Mouse (Mus musculus) hindlimb bud, embryonic 11.5 days (tissue): Measurements from ENCODE around the gene Kdm4c.

Source experiments
- DNase-seq: peaks from one replicate; pipeline ENCODE4 v3.0.0-alpha.2; 2012; ENCODE audit warnings: low read depth, low spot score; ENCODE audit errors: extremely low spot score

Gene Kdm4c

GRCm38 (mm10) chr4:74305315-74306105 lies 63.2 kb downstream of the Kdm4c start:
- DNase-seq, result no peak

DNA sequence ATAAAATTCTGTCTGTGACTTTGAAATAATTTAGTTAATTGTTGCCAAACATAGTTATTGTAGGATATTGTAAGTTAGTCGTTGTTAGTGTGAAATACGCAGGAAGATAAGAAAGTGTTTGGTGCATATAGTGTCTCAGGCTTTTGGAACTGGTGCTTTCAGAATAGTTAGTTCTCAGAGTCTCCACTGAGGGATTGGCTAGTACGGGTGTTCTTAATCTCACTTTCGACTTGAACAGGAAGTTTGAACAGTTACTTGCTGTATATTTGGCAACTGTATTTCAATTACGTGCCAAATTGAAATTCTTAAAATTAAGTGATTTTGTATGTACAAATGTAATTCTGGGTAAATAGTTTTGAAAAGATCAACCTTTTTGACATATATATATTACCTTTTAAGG lies 68.8 kb downstream of the Kdm4c start:
- DNase-seq, result no peak

GRCm38 (mm10) chr4:74312858-74313257 lies 70.6 kb downstream of the Kdm4c start:
- no peak for DNase-seq

DNA sequence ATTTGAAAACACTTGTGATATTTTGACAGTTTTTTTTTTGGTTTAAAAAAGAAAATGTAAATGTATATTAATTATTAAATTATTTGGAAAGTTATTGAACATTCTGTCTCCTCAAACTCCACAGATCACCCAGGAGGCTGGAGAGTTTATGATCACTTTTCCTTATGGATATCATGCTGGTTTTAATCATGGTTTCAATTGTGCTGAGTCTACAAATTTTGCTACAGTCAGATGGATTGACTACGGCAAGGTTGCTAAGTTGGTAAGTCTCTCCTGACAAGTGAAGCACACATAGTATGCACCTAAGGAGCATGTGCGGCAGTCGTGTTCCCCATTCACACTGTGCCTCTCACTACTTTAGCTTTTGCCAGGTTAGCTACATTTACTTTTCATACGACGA lies 73.1 kb downstream of the Kdm4c start:
- no peak for DNase-seq

GRCm38 (mm10) chr4:74319313-74319712 lies 77.0 kb downstream of the Kdm4c start:
- DNase-seq, result no peak

DNA sequence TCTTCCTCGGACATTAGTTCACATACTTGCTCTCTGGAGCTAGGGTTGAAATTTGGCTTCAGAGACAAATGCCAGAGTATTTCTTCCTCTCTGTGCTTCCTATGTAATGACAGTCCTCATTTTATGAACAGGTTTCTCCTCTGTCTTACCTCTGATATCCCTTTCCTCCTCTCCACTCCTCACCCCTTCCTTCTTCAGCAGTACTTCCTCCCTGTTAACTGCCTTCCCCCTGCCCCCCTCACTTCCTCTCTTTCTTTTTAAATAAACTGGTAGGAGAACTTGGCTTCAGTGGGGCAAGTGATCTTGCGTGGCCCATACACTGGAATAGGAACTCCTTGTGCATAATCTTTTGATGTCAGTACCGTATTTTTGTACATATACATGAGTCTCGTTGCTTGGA lies 115.2 kb downstream of the Kdm4c start:
- no peak for DNase-seq

- DNase-seq, result no peak
Measured at GRCm38 (mm10) chr4:74360274-74360673, 118.0 kb downstream of the Kdm4c start.

DNA sequence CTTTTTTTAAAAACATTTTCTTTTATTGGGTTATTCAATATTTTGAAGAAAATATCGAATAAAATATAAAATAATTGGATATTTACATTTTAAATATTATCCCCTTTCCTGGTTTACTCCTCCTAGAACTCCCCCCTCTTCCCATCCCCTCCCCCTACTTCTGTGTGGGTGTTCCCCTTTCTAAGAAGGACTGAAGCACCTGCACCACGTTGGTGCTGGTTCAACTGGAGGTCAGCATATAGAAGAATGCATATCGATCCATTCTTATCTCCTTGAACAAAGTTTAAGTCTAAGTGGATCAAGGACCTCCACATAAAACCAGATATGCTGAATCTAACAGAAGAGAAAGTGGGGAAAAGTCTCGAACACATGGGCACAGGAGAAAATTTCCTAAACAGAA lies 144.3 kb downstream of the Kdm4c start:
- no peak for DNase-seq

GRCm38 (mm10) chr4:74393162-74393561 lies 150.9 kb downstream of the Kdm4c start:
- DNase-seq, result no peak

- DNase-seq, result no peak
Measured at GRCm38 (mm10) chr4:74396562-74396961, 154.3 kb downstream of the Kdm4c start.

DNA sequence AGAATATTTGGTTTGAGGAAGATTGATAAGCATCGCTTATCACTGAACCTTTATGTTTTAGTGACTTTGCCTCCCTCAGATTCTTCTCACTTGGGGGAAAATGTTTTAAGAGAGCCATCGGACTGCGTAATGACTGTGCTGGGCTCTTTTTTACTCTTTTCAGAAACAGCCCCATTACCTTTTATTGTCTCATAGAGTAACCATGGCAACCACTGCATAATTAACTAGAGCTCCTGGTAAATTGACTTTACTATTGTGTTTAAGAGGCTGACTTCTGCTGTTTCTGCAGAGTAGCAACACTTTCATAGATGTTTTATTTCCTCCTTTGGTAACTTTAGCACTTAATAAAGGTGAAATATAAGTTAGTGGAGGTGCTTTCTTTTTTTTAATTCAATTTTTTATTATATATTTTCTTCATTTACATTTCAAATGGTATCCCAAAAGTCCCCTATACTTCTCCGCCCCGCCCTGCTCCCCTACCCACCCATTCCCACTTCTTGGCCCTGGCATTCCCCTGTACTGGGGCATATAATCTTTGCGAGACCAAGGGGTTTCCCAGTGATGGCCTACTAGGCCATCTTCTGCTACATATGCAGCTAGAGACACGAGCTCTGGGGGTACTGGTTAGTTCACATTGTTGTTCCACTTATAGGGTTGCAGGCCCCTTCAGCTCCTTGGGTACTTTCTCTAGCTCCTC lies 159.5 kb downstream of the Kdm4c start:
- peak; percentile 28 for DNase-seq

DNA sequence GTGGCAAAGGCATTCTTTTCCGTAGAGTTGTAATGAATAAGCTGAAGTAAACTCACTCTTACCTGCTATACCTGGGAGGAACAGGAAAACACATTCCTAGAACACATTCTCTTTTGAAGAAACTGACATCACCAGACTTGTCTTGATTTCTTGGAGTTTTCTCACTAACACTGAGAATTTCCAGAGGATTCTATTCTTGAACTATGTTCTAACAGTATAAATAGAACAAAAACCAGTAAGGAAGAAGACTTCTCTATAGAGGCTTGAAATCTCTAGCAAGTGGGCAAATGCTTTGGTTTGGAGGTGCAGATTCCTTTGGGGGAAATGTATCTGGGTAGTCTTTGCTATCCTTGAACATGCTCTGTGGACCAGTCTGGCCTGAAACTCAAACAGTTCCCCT lies 166.4 kb downstream of the Kdm4c start:
- no peak for DNase-seq

DNA sequence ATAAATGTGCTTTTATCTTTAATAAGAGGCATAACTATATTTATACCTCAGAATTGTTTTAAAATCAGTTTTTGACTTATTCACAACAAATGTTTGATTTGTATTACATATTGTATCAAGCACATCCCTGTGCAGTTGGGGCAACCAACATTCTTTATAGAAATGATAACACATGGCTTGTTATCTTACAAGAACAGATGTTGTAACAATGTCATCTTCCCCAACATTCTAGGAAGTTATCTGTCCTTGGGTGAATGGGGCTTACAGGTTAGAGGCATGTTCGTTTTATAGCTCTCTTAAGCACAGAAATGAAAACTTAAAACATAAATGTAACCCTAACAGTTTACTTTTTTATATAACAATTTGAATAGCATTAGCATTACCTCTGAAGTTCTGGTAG lies 177.5 kb downstream of the Kdm4c start:
- no peak for DNase-seq
